Mouse (Mus musculus): ENCODE results near the gene Ext2.

Ext2 gene

GRCm38 (mm10) chr2:93665472-93665871 lies 156.9 kb downstream of the Ext2 start:
- DNase-seq = no peak

- DNase-seq = no peak
Measured at GRCm38 (mm10) chr2:93662240-93662865, 160.0 kb downstream of the Ext2 start.

- no peak for DNase-seq
Measured at GRCm38 (mm10) chr2:93661096-93661495, 161.3 kb downstream of the Ext2 start.

GRCm38 (mm10) chr2:93659705-93660308 lies 162.6 kb downstream of the Ext2 start:
- DNase-seq = no peak

- DNase-seq = no peak
Measured at GRCm38 (mm10) chr2:93659004-93659403, 163.4 kb downstream of the Ext2 start.

- DNase-seq = no peak
Measured at GRCm38 (mm10) chr2:93654336-93655055, 167.9 kb downstream of the Ext2 start.

- no peak for DNase-seq
Measured at GRCm38 (mm10) chr2:93649243-93649870, 173.0 kb downstream of the Ext2 start.

GRCm38 (mm10) chr2:93647924-93648575 lies 174.3 kb downstream of the Ext2 start:
- no peak for DNase-seq

GRCm38 (mm10) chr2:93647051-93647923 lies 175.1 kb downstream of the Ext2 start:
- DNase-seq = no peak

GRCm38 (mm10) chr2:93645626-93646320 lies 176.6 kb downstream of the Ext2 start:
- DNase-seq = no peak

- DNase-seq = no peak
Measured at GRCm38 (mm10) chr2:93645197-93645596, 177.2 kb downstream of the Ext2 start.

- no peak for DNase-seq
Measured at GRCm38 (mm10) chr2:93644731-93645130, 177.6 kb downstream of the Ext2 start.

- DNase-seq = no peak
Measured at GRCm38 (mm10) chr2:93644234-93644633, 178.1 kb downstream of the Ext2 start.

GRCm38 (mm10) chr2:93643403-93643780 lies 179.0 kb downstream of the Ext2 start:
- DNase-seq = no peak

GRCm38 (mm10) chr2:93634609-93635008 lies 187.8 kb downstream of the Ext2 start:
- no peak for DNase-seq

- DNase-seq = no peak
Measured at GRCm38 (mm10) chr2:93624665-93625408, 197.5 kb downstream of the Ext2 start.

GRCm38 (mm10) chr2:93619208-93619849 lies 203.0 kb downstream of the Ext2 start:
- no peak for DNase-seq

- DNase-seq = no peak
Measured at GRCm38 (mm10) chr2:93618447-93619199, 203.7 kb downstream of the Ext2 start.

All from thymus, adult 18-20 months (tissue).